Mouse (Mus musculus) olfactory bulb, adult 2 months (tissue): Measurements from ENCODE around the gene Fgf13.

Experiments
- CTCF ChIP-seq: fragments of 200-500 bp; IDR thresholded peaks from 2 replicates; pipeline ENCODE4 v1.5.1; 2012; ENCODE audit warnings: low read depth, mild to moderate bottlenecking, low read length, moderate library complexity; ENCODE audit not compliant: insufficient read depth
- POLR2A ChIP-seq: fragments of 200-500 bp; IDR thresholded peaks from 2 replicates; pipeline ENCODE4 v1.6.1; 2012; ENCODE audit warnings: mild to moderate bottlenecking, low read depth, low read length, moderate library complexity; ENCODE audit not compliant: insufficient read depth

DNA sequence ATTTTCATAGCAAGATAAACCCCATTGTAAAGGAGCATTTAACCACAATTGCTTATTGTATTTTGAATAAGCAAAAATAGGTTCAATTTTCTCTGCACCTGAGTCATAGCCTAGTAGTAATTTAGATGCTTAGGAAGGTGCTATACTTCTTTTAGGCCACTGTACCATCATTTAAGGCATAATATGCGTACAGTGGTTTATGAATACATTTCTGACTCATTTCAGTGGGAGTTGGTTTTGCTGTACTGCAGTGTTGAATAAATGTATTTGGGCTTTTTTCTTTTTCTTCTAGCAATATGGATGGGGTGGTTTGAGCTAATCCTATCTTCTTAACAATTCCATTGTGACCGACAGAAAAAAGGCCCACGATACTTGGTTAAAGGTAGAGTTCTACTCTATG, 481.9 kb downstream of the Fgf13 start:
- TF ChIP-seq CTCF (no peak), POLR2A (no peak)
